In genomic region chr5:126787706-126788610, GRCm38 (mm10) we compare ENCODE assay signal across 7 mouse cellular contexts.
A peak's percentile ranks its signal among the peaks of the same experiment; 100 is the strongest.
DNase-seq lines count a peak whose midpoint lies in the region; ATAC-seq and TF ChIP-seq lines count a peak whose summit lies in the region.

No protein-coding gene starts in this region.

- H3K9me3 ChIP-seq in embryonic facial prominence, embryonic 14.5 days (ENCODE audit: control insufficient read depth, low read length): peaks cover 2% of the 10 kb centered on the region; the same call in 1 of the 2 replicates
- H3K9me3 ChIP-seq in heart, embryonic 15.5 days (replicated peaks): no peaks in the 10 kb centered on the region
- no peaks in the 10 kb centered on the region for H3K9me3 ChIP-seq in kidney, postnatal 0 days (replicated peaks; ENCODE audit: low read length)
- H3K9me3 ChIP-seq in stomach, embryonic 16.5 days (replicated peaks; ENCODE audit: control insufficient read depth, low read length): 0 out of 2 replicates have a peak, but pooled peaks cover under 1% of the 10 kb centered on the region

- 0 out of 2 replicates have a peak, but pooled peaks cover 4% of the 10 kb centered on the region for H3K27me3 ChIP-seq in embryonic facial prominence, embryonic 14.5 days (replicated peaks; ENCODE audit: control insufficient read depth, insufficient read depth, low read length)
- 0 out of 2 replicates have a peak, but pooled peaks cover 2% of the 10 kb centered on the region for H3K27me3 ChIP-seq in heart, embryonic 15.5 days
- no peaks in the 10 kb centered on the region for H3K27me3 ChIP-seq in kidney, postnatal 0 days (ENCODE audit: insufficient read depth, low read length)
- no peaks in the 10 kb centered on the region; the same call in 1 of the 2 replicates for H3K27me3 ChIP-seq in stomach, embryonic 16.5 days (ENCODE audit: control insufficient read depth, insufficient read depth, low read length)

- no peak overlapping the region for H3K27ac ChIP-seq in embryonic facial prominence, embryonic 14.5 days (replicated peaks; ENCODE audit: low read depth, low read length)
- no peak overlapping the region for H3K27ac ChIP-seq in heart, embryonic 15.5 days
- no peak overlapping the region for H3K27ac ChIP-seq in kidney, postnatal 0 days
- H3K27ac ChIP-seq in stomach, embryonic 16.5 days (ENCODE audit: low read length): no peak overlapping the region

- peak; percentile 82 for DNase-seq in adrenal gland, postnatal 14 days
- DNase-seq in embryonic facial prominence, embryonic 14.5 days (ENCODE audit: low spot score): peak; percentile 66
- DNase-seq in kidney, postnatal 0 days (ENCODE audit: low spot score): peak; percentile 64
- peak; percentile 12 for DNase-seq in lung, postnatal 25 days (ENCODE audit: low spot score)

- ATAC-seq in embryonic facial prominence, embryonic 14.5 days (ENCODE audit: low read depth): peak; percentile 85
- peak; percentile 74 for ATAC-seq in heart, embryonic 15.5 days (replicated peaks; ENCODE audit: insufficient number of reproducible peaks, insufficient read depth, low FRiP score, low read depth)
- ATAC-seq in kidney, postnatal 0 days (replicated peaks; ENCODE audit: low FRiP score, low read depth): 0 out of 2 replicates have a peak, but pooled peaks have one; percentile 63
- peak; percentile 72 for ATAC-seq in stomach, embryonic 16.5 days (ENCODE audit: insufficient read depth, low FRiP score)
- no peak for ATAC-seq in erythroid progenitor cell, adult 5-6 weeks (replicated peaks; ENCODE audit: low FRiP score, poor library complexity, severe bottlenecking)

- TF ChIP-seq CTCF in kidney, postnatal 0 days (IDR thresholded peaks at IDR 0.05; ENCODE audit: low read depth): no peak

- peak overlapping the region; percentile 64 for H3K4me2 ChIP-seq in embryonic facial prominence, embryonic 14.5 days (ENCODE audit: low read depth, low read length)
- peak overlapping the region; percentile 74 for H3K4me2 ChIP-seq in heart, embryonic 15.5 days
- H3K4me2 ChIP-seq in kidney, postnatal 0 days (ENCODE audit: low read length): peak overlapping the region; percentile 62
- peak overlapping the region; percentile 53 for H3K4me2 ChIP-seq in stomach, embryonic 16.5 days (ENCODE audit: low read depth, low read length)

- H3K4me1 ChIP-seq in embryonic facial prominence, embryonic 14.5 days (ENCODE audit: control insufficient read depth, insufficient read depth, low read length): 0 out of 2 replicates have a peak, but pooled peaks cover 2% of the 10 kb centered on the region
- H3K4me1 ChIP-seq in heart, embryonic 15.5 days (replicated peaks): peaks cover 8% of the 10 kb centered on the region
- H3K4me1 ChIP-seq in kidney, postnatal 0 days (replicated peaks; ENCODE audit: insufficient read depth, low read length): no peaks in the 10 kb centered on the region
- H3K4me1 ChIP-seq in stomach, embryonic 16.5 days (ENCODE audit: control insufficient read depth, insufficient read depth, low read length): peaks cover 2% of the 10 kb centered on the region

- 5% methylated on average over 29 of the region's 29 CpGs for WGBS in embryonic facial prominence, embryonic 14.5 days
- 6% methylated on average over 29 of the region's 29 CpGs for WGBS in heart, embryonic 15.5 days
- WGBS in kidney, postnatal 0 days: 3% methylated on average over 29 of the region's 29 CpGs
- WGBS in stomach, embryonic 16.5 days: 5% methylated on average over 29 of the region's 29 CpGs

- H3K9ac ChIP-seq in embryonic facial prominence, embryonic 14.5 days (ENCODE audit: low read depth, low read length): peak overlapping the region; percentile 46
- peak overlapping the region; percentile 24; the same call in 1 of the 2 replicates for H3K9ac ChIP-seq in heart, embryonic 15.5 days
- H3K9ac ChIP-seq in kidney, postnatal 0 days (ENCODE audit: low read depth, low read length): peak overlapping the region; percentile 18; the same call in 1 of the 2 replicates
- peak overlapping the region; percentile 47 for H3K9ac ChIP-seq in stomach, embryonic 16.5 days (ENCODE audit: low read length)

- no peaks in the 10 kb centered on the region for H3K36me3 ChIP-seq in embryonic facial prominence, embryonic 14.5 days (ENCODE audit: control insufficient read depth, insufficient read depth, low read length)
- no peaks in the 10 kb centered on the region for H3K36me3 ChIP-seq in heart, embryonic 15.5 days
- H3K36me3 ChIP-seq in kidney, postnatal 0 days (ENCODE audit: insufficient read depth, low read length): no peaks in the 10 kb centered on the region
- H3K36me3 ChIP-seq in stomach, embryonic 16.5 days (ENCODE audit: control insufficient read depth, insufficient read depth, low read length): no peaks in the 10 kb centered on the region

- H3K4me3 ChIP-seq in embryonic facial prominence, embryonic 14.5 days (ENCODE audit: low read depth, low read length): peak overlapping the region; percentile 37
- H3K4me3 ChIP-seq in heart, embryonic 15.5 days: peak overlapping the region; percentile 52
- H3K4me3 ChIP-seq in kidney, postnatal 0 days (replicated peaks; ENCODE audit: low read depth, low read length): peak overlapping the region; percentile 32
- H3K4me3 ChIP-seq in stomach, embryonic 16.5 days (replicated peaks; ENCODE audit: low read length): peak overlapping the region; percentile 45

Comparison
In these comparisons a context has a peak if more than half of its experiments do, and no peak if none do; other contexts are left out.
1. DNase-seq: peak in every context shown above with its lines; median percentile 82 in adrenal gland, postnatal 14 days; 66 in embryonic facial prominence, embryonic 14.5 days; 64 in kidney, postnatal 0 days; 12 in lung, postnatal 25 days.